10 mouse cellular contexts compared by ENCODE assay signal in the genomic region with DNA sequence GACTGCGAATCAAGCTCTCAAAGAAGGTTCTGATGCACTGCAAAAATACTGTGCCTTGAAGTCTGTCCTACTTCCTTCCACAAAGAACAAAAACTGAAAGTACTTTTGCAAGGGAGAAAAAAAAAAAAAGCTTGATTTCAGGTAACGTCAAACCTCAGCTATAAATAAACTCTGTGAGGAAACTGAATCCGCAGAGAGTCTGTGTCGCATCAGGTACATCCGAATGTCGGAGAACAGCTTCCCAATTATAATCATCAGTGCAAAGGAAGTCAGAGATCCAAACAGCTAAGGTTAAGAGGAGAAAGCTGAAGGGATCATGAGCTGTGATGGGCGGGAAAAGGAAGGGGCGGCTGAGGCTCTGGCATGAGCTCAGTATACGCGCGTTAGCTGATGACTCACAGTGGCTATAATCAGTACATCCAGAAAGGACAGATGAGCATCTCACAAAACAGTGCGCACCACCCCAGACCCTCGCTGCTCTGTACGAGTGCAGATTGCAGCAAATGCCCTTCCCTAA.
DNase-seq lines count a peak whose midpoint lies in the region; ATAC-seq and TF ChIP-seq lines count a peak whose summit lies in the region.
"Had no signal": no experiment of that assay in that cellular context is flagged by ENCODE, and none has a peak within 500 bp of the region (broad histone marks: within the 10 kb centered on the region; RNA-seq: fewer than 3 reads in every experiment).

No protein-coding gene starts in this region.

- H3K36me3 ChIP-seq in midbrain, postnatal 0 days (ENCODE audit: insufficient read depth, low read length): no peaks in the 10 kb centered on the region
- no peaks in the 10 kb centered on the region for H3K36me3 ChIP-seq in midbrain, embryonic 14.5 days (ENCODE audit: control insufficient read depth, insufficient read depth, low read length)

- no peak; the same call in 1 of the 2 replicates for ATAC-seq in midbrain, postnatal 0 days (ENCODE audit: low FRiP score)
- no peak for ATAC-seq in midbrain, embryonic 14.5 days (ENCODE audit: low FRiP score, low TSS enrichment)
- ATAC-seq in inflammation-experienced regulatory T-cells, adult 6 months: peak; percentile 84

- DNase-seq in adrenal gland, adult (ENCODE audit: inconsistent age in 2 of 2, low spot score in 1 of 2): peak; percentile 27 to 65
- no peak for DNase-seq in adrenal gland, postnatal 4 days (ENCODE audit: low spot score in 2 of 2)
- DNase-seq in midbrain, postnatal 0 days (ENCODE audit: low spot score): peak; percentile 5
- no peak for DNase-seq in midbrain, embryonic 14.5 days
- DNase-seq in lung, postnatal 25 days (ENCODE audit: low spot score): peak; percentile 35
- no peak for DNase-seq in spleen, adult 12 weeks (ENCODE audit: low spot score)
- no peak for DNase-seq in urinary bladder, postnatal 4 days (ENCODE audit: low spot score in 2 of 2)

- no peak for TF ChIP-seq CTCF in midbrain, postnatal 0 days (IDR thresholded peaks at IDR 0.05)

- H3K27ac ChIP-seq in midbrain, postnatal 0 days (ENCODE audit: low read depth, low read length): no peak overlapping the region
- H3K27ac ChIP-seq in midbrain, embryonic 14.5 days (replicated peaks; ENCODE audit: low read depth, low read length): no peak overlapping the region
- H3K27ac ChIP-seq: liver, embryonic 14.5 days had no signal

- H3K4me2 ChIP-seq in midbrain, postnatal 0 days (ENCODE audit: low read depth, low read length, poor library complexity, severe bottlenecking): no peak overlapping the region
- no peak overlapping the region for H3K4me2 ChIP-seq in midbrain, embryonic 14.5 days (ENCODE audit: low read length)

- H3K4me3 ChIP-seq in midbrain, postnatal 0 days (ENCODE audit: low read depth, low read length): no peak overlapping the region
- no peak overlapping the region for H3K4me3 ChIP-seq in midbrain, embryonic 14.5 days (replicated peaks; ENCODE audit: low read depth, low read length)
- H3K4me3 ChIP-seq: erythroblast, embryonic 14.5 days had no signal

- no peak overlapping the region for H3K9ac ChIP-seq in midbrain, postnatal 0 days (replicated peaks; ENCODE audit: low read length, poor library complexity, severe bottlenecking)
- H3K9ac ChIP-seq in midbrain, embryonic 14.5 days (replicated peaks; ENCODE audit: low read length): no peak overlapping the region
- H3K9ac ChIP-seq: liver, embryonic 14.5 days had no signal

- no peaks in the 10 kb centered on the region for H3K9me3 ChIP-seq in midbrain, postnatal 0 days (ENCODE audit: low read length)
- no peaks in the 10 kb centered on the region for H3K9me3 ChIP-seq in midbrain, embryonic 14.5 days (ENCODE audit: control insufficient read depth, low read length)

- 71% methylated on average over 14 of the region's 14 CpGs for WGBS in midbrain, postnatal 0 days
- WGBS in midbrain, embryonic 14.5 days: 92% methylated on average over 14 of the region's 14 CpGs

- H3K27me3 ChIP-seq in midbrain, postnatal 0 days (ENCODE audit: insufficient read depth, low read length): no peaks in the 10 kb centered on the region
- no peaks in the 10 kb centered on the region for H3K27me3 ChIP-seq in midbrain, embryonic 14.5 days (ENCODE audit: control insufficient read depth, insufficient read depth, low read length)

- no peaks in the 10 kb centered on the region for H3K4me1 ChIP-seq in midbrain, postnatal 0 days (ENCODE audit: insufficient read depth, low read length)
- no peaks in the 10 kb centered on the region for H3K4me1 ChIP-seq in midbrain, embryonic 14.5 days (ENCODE audit: control insufficient read depth, insufficient read depth, low read length)

Comparison
In these comparisons a context has a peak if more than half of its experiments do, and no peak if none do; other contexts are left out.
1. DNase-seq: peak in adrenal gland, adult (2 of 2), midbrain, postnatal 0 days (single experiment) and lung, postnatal 25 days (single experiment); none in adrenal gland, postnatal 4 days (0 of 2), midbrain, embryonic 14.5 days (single experiment), spleen, adult 12 weeks (single experiment) and urinary bladder, postnatal 4 days (0 of 2).